Mouse (Mus musculus) embryonic facial prominence, embryonic 15.5 days (tissue): ENCODE measurements at regions not wholly inside any gene's neighbourhood (a gene's known extent, or its start where the extent isn't known, plus 50 kb on each side); places are given as distances from the start of the nearest gene placed in this dataset.

Experiments used
- ATAC-seq: fragments of 200-750 bp; cut with Nextera tagmentation; 2 replicates; pipeline ENCODE4 v1.8.0; 2017; ENCODE audit warnings: low read depth, moderate TSS enrichment; ENCODE audit not compliant: insufficient number of reproducible peaks, low FRiP score, low TSS enrichment
- H3K27ac ChIP-seq: fragments of 300-500 bp; sonication (generic); replicated peaks from 2 replicates; pipeline ENCODE4 v1.5.1; 2015; ENCODE audit warnings: mild to moderate bottlenecking, inconsistent platforms
- H3K27me3 ChIP-seq: fragments of 300-500 bp; sonication (generic); 2 replicates; pipeline ENCODE4 v1.6.1; 2015; ENCODE audit warnings: inconsistent platforms
- H3K36me3 ChIP-seq: fragments of 300-500 bp; sonication (generic); 2 replicates; pipeline ENCODE4 v1.6.1; 2015; ENCODE audit warnings: mild to moderate bottlenecking, inconsistent platforms
- H3K4me1 ChIP-seq: fragments of 300-500 bp; sonication (generic); 2 replicates; pipeline ENCODE4 v1.6.1; 2015; ENCODE audit warnings: inconsistent platforms
- H3K4me2 ChIP-seq: fragments of 300-500 bp; sonication (generic); replicated peaks from 2 replicates; pipeline ENCODE4 v1.6.1; 2015; ENCODE audit warnings: mild to moderate bottlenecking, inconsistent platforms
- H3K4me3 ChIP-seq: fragments of 300-500 bp; sonication (generic); replicated peaks from 2 replicates; pipeline ENCODE4 v1.5.1; 2015; ENCODE audit warnings: mild to moderate bottlenecking, inconsistent platforms
- H3K9ac ChIP-seq: fragments of 300-500 bp; sonication (generic); 2 replicates; pipeline ENCODE4 v1.6.1; 2015; ENCODE audit warnings: inconsistent platforms
- H3K9me3 ChIP-seq: fragments of 300-500 bp; sonication (generic); replicated peaks from 2 replicates; pipeline ENCODE4 v1.6.1; 2016; ENCODE audit warnings: inconsistent platforms
- WGBS: fragments of 180-500 bp; shearing (Covaris S2); methylation state at CpG from one replicate; pipeline ENCODE4 v1.1.7; 2015; 5-methylcytosine and 5-hydroxymethylcytosine counted together

GRCm38 (mm10) chr6:50059917-50060316, 50.1 kb upstream of the Mpp6 start:
- Histone ChIP-seq H3K4me3 (no peak overlapping the region), H3K27ac (no peak overlapping the region), H3K27me3 (no peaks in the 10 kb centered on the region), H3K9me3 (no peaks in the 10 kb centered on the region), H3K4me1 (0 out of 2 replicates have a peak, but pooled peaks cover 3% of the 10 kb centered on the region), H3K9ac (no peak overlapping the region), H3K36me3 (no peaks in the 10 kb centered on the region), H3K4me2 (no peak overlapping the region)
- ATAC-seq = no peak
- 64% methylated on average over 3 of the region's 3 CpGs for WGBS
